Mouse (Mus musculus): ENCODE measurements at regions not wholly inside any gene's neighbourhood (a gene's known extent, or its start where the extent isn't known, plus 50 kb on each side); places are given as distances from the start of the nearest gene placed in this dataset.
A peak's percentile ranks its signal among the peaks of the same experiment; 100 is the strongest.

- DNase-seq (ENCODE audit: low read depth): peak; percentile 82
- no peak for TF ChIP-seq POLR2A (IDR thresholded peaks at IDR 0.05; ENCODE audit: borderline replicate concordance, extremely low read depth, insufficient read depth, insufficient read length, poor library complexity, severe bottlenecking)
- TF ChIP-seq CTCF (IDR thresholded peaks at IDR 0.05; ENCODE audit: borderline replicate concordance, extremely low read depth, insufficient read depth, insufficient read length): no peak
Measured at GRCm38 (mm10) chr11:84701319-84702175, 117.8 kb downstream of the Mrm1 start.

- no peak for DNase-seq (ENCODE audit: low read depth)
- TF ChIP-seq CTCF (IDR thresholded peaks at IDR 0.05; ENCODE audit: borderline replicate concordance, extremely low read depth, insufficient read depth, insufficient read length) (no peak), POLR2A (IDR thresholded peaks at IDR 0.05; ENCODE audit: borderline replicate concordance, extremely low read depth, insufficient read depth, insufficient read length, poor library complexity, severe bottlenecking) (no peak)
Measured at GRCm38 (mm10) chr11:84697521-84697920, 121.8 kb downstream of the Mrm1 start.

GRCm38 (mm10) chr11:84692638-84693037, 126.7 kb downstream of the Mrm1 start:
- TF ChIP-seq POLR2A (IDR thresholded peaks at IDR 0.05; ENCODE audit: borderline replicate concordance, extremely low read depth, insufficient read depth, insufficient read length, poor library complexity, severe bottlenecking): no peak
- peak; percentile 77 for DNase-seq (ENCODE audit: low read depth)

- no peak for TF ChIP-seq POLR2A (IDR thresholded peaks at IDR 0.05; ENCODE audit: borderline replicate concordance, extremely low read depth, insufficient read depth, insufficient read length, poor library complexity, severe bottlenecking)
- TF ChIP-seq CTCF (IDR thresholded peaks at IDR 0.05; ENCODE audit: borderline replicate concordance, extremely low read depth, insufficient read depth, insufficient read length): no peak
- DNase-seq (ENCODE audit: low read depth): peak; percentile 62
Measured at GRCm38 (mm10) chr11:84691410-84692148, 127.7 kb downstream of the Mrm1 start.

- TF ChIP-seq POLR2A (IDR thresholded peaks at IDR 0.05; ENCODE audit: borderline replicate concordance, extremely low read depth, insufficient read depth, insufficient read length, poor library complexity, severe bottlenecking) (no peak), CTCF (IDR thresholded peaks at IDR 0.05; ENCODE audit: borderline replicate concordance, extremely low read depth, insufficient read depth, insufficient read length) (no peak)
- DNase-seq (ENCODE audit: low read depth): no peak
Measured at GRCm38 (mm10) chr11:84686473-84686872, 132.8 kb downstream of the Mrm1 start.

- no peak for DNase-seq (ENCODE audit: low read depth)
- TF ChIP-seq POLR2A (IDR thresholded peaks at IDR 0.05; ENCODE audit: borderline replicate concordance, extremely low read depth, insufficient read depth, insufficient read length, poor library complexity, severe bottlenecking) (no peak), CTCF (IDR thresholded peaks at IDR 0.05; ENCODE audit: borderline replicate concordance, extremely low read depth, insufficient read depth, insufficient read length) (no peak)
Measured at GRCm38 (mm10) chr11:84684325-84684724, 135.0 kb downstream of the Mrm1 start.

- TF ChIP-seq POLR2A (IDR thresholded peaks at IDR 0.05; ENCODE audit: borderline replicate concordance, extremely low read depth, insufficient read depth, insufficient read length, poor library complexity, severe bottlenecking): no peak
- no peak for DNase-seq (ENCODE audit: low read depth)
Measured at GRCm38 (mm10) chr11:84682931-84683330, 136.4 kb downstream of the Mrm1 start.

- TF ChIP-seq CTCF (IDR thresholded peaks at IDR 0.05; ENCODE audit: borderline replicate concordance, extremely low read depth, insufficient read depth, insufficient read length): no peak
- no peak for TF ChIP-seq POLR2A (IDR thresholded peaks at IDR 0.05; ENCODE audit: borderline replicate concordance, extremely low read depth, insufficient read depth, insufficient read length, poor library complexity, severe bottlenecking)
- peak; percentile 72 for DNase-seq (ENCODE audit: low read depth)
Measured at GRCm38 (mm10) chr11:84676377-84677078, 142.8 kb downstream of the Mrm1 start.

- TF ChIP-seq POLR2A (IDR thresholded peaks at IDR 0.05; ENCODE audit: borderline replicate concordance, extremely low read depth, insufficient read depth, insufficient read length, poor library complexity, severe bottlenecking): no peak
- no peak for TF ChIP-seq CTCF (IDR thresholded peaks at IDR 0.05; ENCODE audit: borderline replicate concordance, extremely low read depth, insufficient read depth, insufficient read length)
- no peak for DNase-seq (ENCODE audit: low read depth)
Measured at GRCm38 (mm10) chr11:84672841-84673473, 146.4 kb downstream of the Mrm1 start.

- DNase-seq (ENCODE audit: low read depth): peak; percentile 36
Measured at GRCm38 (mm10) chr11:84671585-84671984, 146.2 kb upstream of the Lhx1 start.

GRCm38 (mm10) chr11:84667711-84668110, 142.4 kb upstream of the Lhx1 start:
- no peak for DNase-seq (ENCODE audit: low read depth)
- no peak for TF ChIP-seq CTCF (IDR thresholded peaks at IDR 0.05; ENCODE audit: borderline replicate concordance, extremely low read depth, insufficient read depth, insufficient read length)
- TF ChIP-seq POLR2A (IDR thresholded peaks at IDR 0.05; ENCODE audit: borderline replicate concordance, extremely low read depth, insufficient read depth, insufficient read length, poor library complexity, severe bottlenecking): no peak

More at GRCm38 (mm10) chr11:84671585-84671984, 146.2 kb upstream of the Lhx1 start:
- TF ChIP-seq POLR2A (IDR thresholded peaks at IDR 0.05; ENCODE audit: borderline replicate concordance, extremely low read depth, insufficient read depth, insufficient read length, poor library complexity, severe bottlenecking) (no peak), CTCF (IDR thresholded peaks at IDR 0.05; ENCODE audit: borderline replicate concordance, extremely low read depth, insufficient read depth, insufficient read length) (no peak)

Measured in brain, embryonic 14.5 days (tissue).